8 mouse cellular contexts compared by ENCODE assay signal in the genomic region with DNA sequence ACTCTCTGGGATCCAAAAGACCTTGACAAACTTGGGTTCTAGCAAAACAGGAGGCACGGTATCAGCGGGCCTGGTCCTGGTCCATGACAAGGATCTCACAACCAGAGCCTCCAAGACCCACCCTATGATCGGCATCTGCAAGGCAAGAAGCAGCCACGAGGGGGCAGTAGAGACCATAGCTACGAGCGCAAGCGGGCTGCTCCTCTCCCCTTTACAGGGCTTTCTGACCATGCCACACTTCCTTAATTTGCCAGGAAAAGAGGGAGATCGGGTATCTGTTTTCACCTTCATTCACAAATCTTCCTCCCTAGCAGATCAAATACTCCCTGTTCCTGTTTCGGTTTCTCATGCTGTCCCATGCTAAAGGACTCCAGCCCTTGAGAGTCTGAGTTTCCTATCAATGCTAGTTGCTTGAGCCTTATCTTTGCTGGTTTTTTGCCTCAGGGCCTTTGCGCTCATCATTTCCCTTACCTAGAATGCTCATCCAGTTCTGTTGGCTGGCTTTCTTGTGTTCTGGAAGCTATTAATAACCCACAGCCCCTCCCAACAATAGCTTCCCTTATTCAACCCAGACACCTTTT. TPM values are rescaled to one million over a fixed set of nuclear protein-coding genes. Genes with fewer than 3 reads are reported as not detected.
DNase-seq lines count a peak whose midpoint lies in the region; ATAC-seq lines count a peak whose summit lies in the region.

No protein-coding gene starts in this region.

- peak; percentile 47; the same call in 1 of the 2 replicates for ATAC-seq in intestine, embryonic 14.5 days (replicated peaks; ENCODE audit: low FRiP score, low TSS enrichment, low read depth)

- H3K4me3 ChIP-seq in intestine, embryonic 14.5 days (ENCODE audit: low read depth, low read length): no peak overlapping the region

- no peaks in the 10 kb centered on the region for H3K27me3 ChIP-seq in intestine, embryonic 14.5 days (replicated peaks; ENCODE audit: control insufficient read depth, insufficient read depth, low read length)

- 10% methylated on average over 10 of the region's 10 CpGs for WGBS in intestine, embryonic 14.5 days

- H3K4me1 ChIP-seq in intestine, embryonic 14.5 days (replicated peaks; ENCODE audit: control insufficient read depth, insufficient read depth, low read length): peaks cover 22% of the 10 kb centered on the region

- no peaks in the 10 kb centered on the region for H3K36me3 ChIP-seq in intestine, embryonic 14.5 days (ENCODE audit: control insufficient read depth, insufficient read depth, low read length)

- DNase-seq in adrenal gland, adult 8-10 months: peak; percentile 81
- DNase-seq in embryo, embryonic 9.5 days (ENCODE audit: extremely low spot score): peak; percentile 94
- DNase-seq in gastrocnemius, postnatal 36 days: peak; percentile 93
- DNase-seq in intestine, embryonic 14.5 days (ENCODE audit: low spot score): peak; percentile 100
- peak; percentile 89 to 95 for DNase-seq in left cerebral cortex, postnatal 14 days (ENCODE audit: low spot score in 2 of 2)
- DNase-seq in mesoderm, embryonic 11.5 days (ENCODE audit: low read depth, low spot score): peak; percentile 91
- peak; percentile 96 for DNase-seq in right cerebral cortex, postnatal 14 days
- peak; percentile 97 for DNase-seq in urinary bladder, postnatal 25 days (ENCODE audit: low spot score)

- intact Hi-C loops in gastrocnemius, postnatal 36 days (cut with DNase I): loop anchor here (1.0 kb wide), 1 partner anchor 43 kb away; no protein-coding TSS in a partner anchor
- intact Hi-C loops in left cerebral cortex, postnatal 14 days (cut with DNase I): loop anchor here (1.0 to 5.0 kb wide), 3 partner anchors 42 to 135 kb away; no protein-coding TSS in a partner anchor

- H3K27ac ChIP-seq in intestine, embryonic 14.5 days (ENCODE audit: low read depth): no peak overlapping the region

- H3K4me2 ChIP-seq in intestine, embryonic 14.5 days (ENCODE audit: low read length): 0 out of 2 replicates have a peak overlapping the region, but pooled peaks have one; percentile 1

- H3K9me3 ChIP-seq in intestine, embryonic 14.5 days (ENCODE audit: control insufficient read depth, low read length): no peaks in the 10 kb centered on the region

- H3K9ac ChIP-seq in intestine, embryonic 14.5 days (ENCODE audit: low read length): no peak overlapping the region

RNA-seq across cellular contexts. Expression of gene Sema3b, which starts 6.9 kb away (rescaled TPM):
- 1 to 10 TPM; 5.0 to 7.7 (median 6.2) TPM for total RNA-seq in adrenal gland, adult 8-10 months (2022)
- total RNA-seq in gastrocnemius, postnatal 36 days (2021): 10 to 100 TPM; 13.1 to 17.5 TPM
- 16.5 and 18.3 TPM in 2 replicates for polyA plus RNA-seq in intestine, embryonic 14.5 days (2014; fragmentation: Nextera tagmentation; extraction: Ambion mirVana)
- 1 to 10 TPM; 3.2 to 3.8 TPM for total RNA-seq in left cerebral cortex, postnatal 14 days (2021)

RNA-seq across cellular contexts. Expression of gene Ifrd2, which starts 14.7 kb away (rescaled TPM):
- 10 to 100 TPM; 36.7 to 49.1 (median 39.8) TPM for total RNA-seq in adrenal gland, adult 8-10 months (2022)
- 10 to 100 TPM; 48.2 to 55.8 TPM for total RNA-seq in gastrocnemius, postnatal 36 days (2021)
- polyA plus RNA-seq in intestine, embryonic 14.5 days (2014; fragmentation: Nextera tagmentation; extraction: Ambion mirVana): 77.4 and 79.5 TPM in 2 replicates
- 1 to 10 TPM; 8.9 to 9.7 TPM for total RNA-seq in left cerebral cortex, postnatal 14 days (2021)

RNA-seq across cellular contexts. Expression of gene Hyal3, which starts 21.5 kb away (rescaled TPM):
- 1 to 10 TPM; 1.5 to 2.3 (median 2.0) TPM for total RNA-seq in adrenal gland, adult 8-10 months (2022)
- total RNA-seq in gastrocnemius, postnatal 36 days (2021): under 1 TPM; 0.23 to 0.27 TPM
- polyA plus RNA-seq in intestine, embryonic 14.5 days (2014; fragmentation: Nextera tagmentation; extraction: Ambion mirVana): 0.87 and 1.4 TPM in 2 replicates
- total RNA-seq in left cerebral cortex, postnatal 14 days (2021): 1 to 10 TPM in 1 of 2 experiments, under 1 TPM in 1; 0.78 to 1.4 TPM

RNA-seq across cellular contexts. Expression of gene Naa80, which starts 23.5 kb away (rescaled TPM):
- 10 to 100 TPM; 15.3 to 20.1 (median 17.0) TPM for total RNA-seq in adrenal gland, adult 8-10 months (2022)
- total RNA-seq in gastrocnemius, postnatal 36 days (2021): 10 to 100 TPM; 11.2 to 14.4 TPM
- polyA plus RNA-seq in intestine, embryonic 14.5 days (2014; fragmentation: Nextera tagmentation; extraction: Ambion mirVana): 14.7 and 19.6 TPM in 2 replicates
- total RNA-seq in left cerebral cortex, postnatal 14 days (2021): 1 to 10 TPM; 8.7 TPM

RNA-seq across cellular contexts. Expression of gene Hyal1, which starts 25.4 kb away (rescaled TPM):
- 10 to 100 TPM in 1 of 4 experiments, 1 to 10 TPM in 3; 7.7 to 14.2 (median 9.3) TPM for total RNA-seq in adrenal gland, adult 8-10 months (2022)
- total RNA-seq in gastrocnemius, postnatal 36 days (2021): 1 to 10 TPM; 2.5 to 2.8 TPM
- polyA plus RNA-seq in intestine, embryonic 14.5 days (2014; fragmentation: Nextera tagmentation; extraction: Ambion mirVana): 4.0 and 5.1 TPM in 2 replicates
- 1 to 10 TPM; 4.9 to 6.3 TPM for total RNA-seq in left cerebral cortex, postnatal 14 days (2021)
